Mouse (Mus musculus) stomach, embryonic 16.5 days (tissue): ENCODE data around the gene Mpeg1. TPM values are rescaled to one million over a fixed set of nuclear protein-coding genes. Genes with fewer than 3 reads are reported as not detected.

Experiments
- ATAC-seq: fragments of 200-750 bp; cut with Nextera tagmentation; 2 replicates; pipeline ENCODE4 v1.8.0; 2017; ENCODE audit warnings: moderate number of reproducible peaks, moderate TSS enrichment; ENCODE audit not compliant: insufficient read depth, low FRiP score
- H3K27ac ChIP-seq: fragments of 300-500 bp; sonication (generic); 2 replicates; pipeline ENCODE4 v1.5.1; 2014; ENCODE audit warnings: low read length
- H3K27me3 ChIP-seq: fragments of 300-500 bp; sonication (generic); 2 replicates; pipeline ENCODE4 v1.6.1; 2014; ENCODE audit warnings: low read length, control low read depth, mixed read lengths; ENCODE audit not compliant: control insufficient read depth, insufficient read depth
- H3K36me3 ChIP-seq: fragments of 300-500 bp; sonication (generic); 2 replicates; pipeline ENCODE4 v1.6.1; 2014; ENCODE audit warnings: low read length; ENCODE audit not compliant: control insufficient read depth, insufficient read depth
- H3K4me1 ChIP-seq: fragments of 300-500 bp; sonication (generic); 2 replicates; pipeline ENCODE4 v1.6.1; 2014; ENCODE audit warnings: low read length, control low read depth, mixed read lengths; ENCODE audit not compliant: control insufficient read depth, insufficient read depth
- H3K4me2 ChIP-seq: fragments of 300-500 bp; sonication (generic); 2 replicates; pipeline ENCODE4 v1.6.1; 2014; ENCODE audit warnings: low read depth, low read length, mixed read lengths
- H3K4me3 ChIP-seq: fragments of 300-500 bp; sonication (generic); replicated peaks from 2 replicates; pipeline ENCODE4 v1.5.1; 2014; ENCODE audit warnings: mild to moderate bottlenecking, low read length
- H3K9ac ChIP-seq: fragments of 300-500 bp; sonication (generic); 2 replicates; pipeline ENCODE4 v1.6.1; 2014; ENCODE audit warnings: low read length
- H3K9me3 ChIP-seq: fragments of 300-500 bp; sonication (generic); replicated peaks from 2 replicates; pipeline ENCODE4 v1.6.1; 2016; ENCODE audit warnings: low read length, control low read depth; ENCODE audit not compliant: control insufficient read depth
- WGBS: fragments of 180-500 bp; shearing (Covaris S2); extraction: QIAGEN DNeasy Blood & Tissue Kit; methylation state at CpG from one replicate; pipeline ENCODE4 v1.1.7; 2014; 5-methylcytosine and 5-hydroxymethylcytosine counted together
- polyA plus RNA-seq: library from polyadenylated mRNA; unstranded; fragments of >200 nt; fragmentation: Nextera tagmentation; extraction: Ambion mirVana; gene quantifications from 2 replicates; pipeline ENCODE4 v1.2.1, GENCODE M21; 2015

The Mpeg1 gene
- polyA plus RNA-seq, 1 experiment from 2014 or later = 1.8 TPM

- H3K27ac ChIP-seq = peak overlapping the region; percentile 79
- 67% methylated on average over 4 of the region's 4 CpGs for WGBS
Observed at GRCm38 (mm10) chr19:12473201-12473641, 12.6 kb downstream of the Mpeg1 start.

GRCm38 (mm10) chr19:12473951-12474350 lies 13.4 kb downstream of the Mpeg1 start:
- Histone ChIP-seq H3K36me3 (0 out of 2 replicates have a peak, but pooled peaks cover 3% of the 10 kb centered on the region), H3K9me3 (no peaks in the 10 kb centered on the region), H3K4me1 (peaks cover 41% of the 10 kb centered on the region)

More at GRCm38 (mm10) chr19:12473201-12473641, 12.6 kb downstream of the Mpeg1 start:
- no peaks in the 10 kb centered on the region for H3K9me3 ChIP-seq
- H3K9ac ChIP-seq = no peak overlapping the region
- H3K36me3 ChIP-seq = 0 out of 2 replicates have a peak, but pooled peaks cover 3% of the 10 kb centered on the region
- H3K4me1 ChIP-seq = peaks cover 41% of the 10 kb centered on the region
- ATAC-seq = no peak
- no peak overlapping the region for H3K4me2 ChIP-seq
- no peaks in the 10 kb centered on the region for H3K27me3 ChIP-seq
- no peak overlapping the region for H3K4me3 ChIP-seq

GRCm38 (mm10) chr19:12475380-12476250 lies 15.0 kb downstream of the Mpeg1 start:
- Histone ChIP-seq H3K4me2 (peak overlapping the region; percentile 34; the same call in 1 of the 2 replicates), H3K9me3 (no peaks in the 10 kb centered on the region), H3K27me3 (no peaks in the 10 kb centered on the region), H3K4me3 (no peak overlapping the region), H3K36me3 (0 out of 2 replicates have a peak, but pooled peaks cover 3% of the 10 kb centered on the region), H3K4me1 (peaks cover 41% of the 10 kb centered on the region), H3K27ac (peak overlapping the region; percentile 94), H3K9ac (0 out of 2 replicates have a peak overlapping the region, but pooled peaks have one; percentile 21)
- WGBS = 42% methylated on average over 15 of the region's 15 CpGs
- ATAC-seq = peak; percentile 96

More at GRCm38 (mm10) chr19:12473951-12474350, 13.4 kb downstream of the Mpeg1 start:
- Histone ChIP-seq H3K9ac (no peak overlapping the region), H3K27ac (peak overlapping the region; percentile 79), H3K27me3 (no peaks in the 10 kb centered on the region), H3K4me2 (no peak overlapping the region), H3K4me3 (no peak overlapping the region)
- WGBS = 93% methylated on average over 4 of the region's 4 CpGs
- ATAC-seq = no peak

- 42% methylated on average over 5 of the region's 5 CpGs for WGBS
- H3K9me3 ChIP-seq = no peaks in the 10 kb centered on the region
- H3K9ac ChIP-seq = no peak overlapping the region
- H3K4me3 ChIP-seq = no peak overlapping the region
- ATAC-seq = no peak
- H3K27me3 ChIP-seq = no peaks in the 10 kb centered on the region
- H3K4me1 ChIP-seq = peaks cover 37% of the 10 kb centered on the region
- peak overlapping the region; percentile 94 for H3K27ac ChIP-seq
- no peak overlapping the region for H3K4me2 ChIP-seq
- H3K36me3 ChIP-seq = 0 out of 2 replicates have a peak, but pooled peaks cover 11% of the 10 kb centered on the region
Observed at GRCm38 (mm10) chr19:12476721-12477270, 16.2 kb downstream of the Mpeg1 start.

GRCm38 (mm10) chr19:12478369-12478768 lies 17.8 kb downstream of the Mpeg1 start:
- ATAC-seq = no peak
- H3K36me3 ChIP-seq = 0 out of 2 replicates have a peak, but pooled peaks cover 11% of the 10 kb centered on the region
- H3K4me2 ChIP-seq = no peak overlapping the region
- H3K9me3 ChIP-seq = no peaks in the 10 kb centered on the region
- H3K4me3 ChIP-seq = no peak overlapping the region
- no peak overlapping the region for H3K27ac ChIP-seq
- peaks cover 28% of the 10 kb centered on the region for H3K4me1 ChIP-seq
- WGBS = 82% methylated on average over 6 of the region's 6 CpGs
- no peak overlapping the region for H3K9ac ChIP-seq
- no peaks in the 10 kb centered on the region for H3K27me3 ChIP-seq

- Histone ChIP-seq H3K4me2 (no peak overlapping the region), H3K9ac (no peak overlapping the region), H3K27me3 (no peaks in the 10 kb centered on the region), H3K9me3 (no peaks in the 10 kb centered on the region), H3K4me3 (no peak overlapping the region), H3K4me1 (peaks cover 17% of the 10 kb centered on the region), H3K36me3 (0 out of 2 replicates have a peak, but pooled peaks cover 7% of the 10 kb centered on the region), H3K27ac (peak overlapping the region; percentile 40; the same call in 1 of the 2 replicates)
- WGBS = 61% methylated on average over 4 of the region's 4 CpGs
- no peak for ATAC-seq
Observed at GRCm38 (mm10) chr19:12483782-12484181, 23.2 kb downstream of the Mpeg1 start.

GRCm38 (mm10) chr19:12484210-12484609 lies 23.6 kb downstream of the Mpeg1 start:
- WGBS = 76% methylated on average over 4 of the region's 4 CpGs
- H3K36me3 ChIP-seq = 0 out of 2 replicates have a peak, but pooled peaks cover 7% of the 10 kb centered on the region
- no peak overlapping the region for H3K9ac ChIP-seq
- peak overlapping the region; percentile 40; the same call in 1 of the 2 replicates for H3K27ac ChIP-seq
- H3K4me1 ChIP-seq = peaks cover 21% of the 10 kb centered on the region
- no peak overlapping the region for H3K4me2 ChIP-seq
- no peaks in the 10 kb centered on the region for H3K27me3 ChIP-seq
- ATAC-seq = no peak
- no peak overlapping the region for H3K4me3 ChIP-seq
- no peaks in the 10 kb centered on the region for H3K9me3 ChIP-seq

- H3K9me3 ChIP-seq = no peaks in the 10 kb centered on the region
- ATAC-seq = no peak
- peaks cover 24% of the 10 kb centered on the region for H3K4me1 ChIP-seq
- 75% methylated on average over 13 of the region's 13 CpGs for WGBS
- H3K27ac ChIP-seq = no peak overlapping the region
- no peaks in the 10 kb centered on the region for H3K27me3 ChIP-seq
- no peak overlapping the region for H3K4me2 ChIP-seq
- H3K4me3 ChIP-seq = no peak overlapping the region
- no peak overlapping the region for H3K9ac ChIP-seq
- 0 out of 2 replicates have a peak, but pooled peaks cover 12% of the 10 kb centered on the region for H3K36me3 ChIP-seq
Observed at GRCm38 (mm10) chr19:12485223-12485622, 24.6 kb downstream of the Mpeg1 start.

GRCm38 (mm10) chr19:12485631-12486030 lies 25.1 kb downstream of the Mpeg1 start:
- H3K27ac ChIP-seq = no peak overlapping the region
- WGBS = 64% methylated on average over 3 of the region's 3 CpGs

More at GRCm38 (mm10) chr19:12485631-12486030, 25.1 kb downstream of the Mpeg1 start:
- Histone ChIP-seq H3K4me3 (no peak overlapping the region), H3K36me3 (0 out of 2 replicates have a peak, but pooled peaks cover 14% of the 10 kb centered on the region), H3K27me3 (no peaks in the 10 kb centered on the region), H3K4me2 (no peak overlapping the region), H3K9ac (no peak overlapping the region), H3K4me1 (peaks cover 24% of the 10 kb centered on the region), H3K9me3 (no peaks in the 10 kb centered on the region)
- ATAC-seq = no peak
